Mouse (Mus musculus) midbrain, embryonic 15.5 days (tissue): ENCODE results near the gene Mrpl36. TPM values are rescaled to one million over a fixed set of nuclear protein-coding genes. Genes with fewer than 3 reads are reported as not detected.

Experiments
- ATAC-seq: fragments of 200-750 bp; cut with Nextera tagmentation; replicated peaks from 2 replicates; pipeline ENCODE4 v1.8.0; 2017; ENCODE audit warnings: moderate TSS enrichment
- H3K27ac ChIP-seq: fragments of 300-500 bp; sonication (generic); 2 replicates; pipeline ENCODE4 v1.5.1; 2015; ENCODE audit warnings: mild to moderate bottlenecking, inconsistent platforms
- H3K27me3 ChIP-seq: fragments of 300-500 bp; sonication (generic); replicated peaks from 2 replicates; pipeline ENCODE4 v1.6.1; 2015; ENCODE audit warnings: inconsistent platforms
- H3K36me3 ChIP-seq: fragments of 300-500 bp; sonication (generic); replicated peaks from 2 replicates; pipeline ENCODE4 v1.6.1; 2015; ENCODE audit warnings: inconsistent platforms
- H3K4me1 ChIP-seq: fragments of 300-500 bp; sonication (generic); 2 replicates; pipeline ENCODE4 v1.6.1; 2015; ENCODE audit warnings: inconsistent platforms
- H3K4me2 ChIP-seq: fragments of 300-500 bp; sonication (generic); 2 replicates; pipeline ENCODE4 v1.6.1; 2015; ENCODE audit warnings: inconsistent platforms, mild to moderate bottlenecking, moderate library complexity
- H3K4me3 ChIP-seq: fragments of 300-500 bp; sonication (generic); 2 replicates; pipeline ENCODE4 v1.5.1; 2015; ENCODE audit warnings: mild to moderate bottlenecking, inconsistent platforms
- H3K9ac ChIP-seq: fragments of 300-500 bp; sonication (generic); 2 replicates; pipeline ENCODE4 v1.6.1; 2015; ENCODE audit warnings: mild to moderate bottlenecking, inconsistent platforms
- H3K9me3 ChIP-seq: fragments of 300-500 bp; sonication (generic); 2 replicates; pipeline ENCODE4 v1.6.1; 2016; ENCODE audit warnings: inconsistent platforms
- WGBS: fragments of 180-500 bp; shearing (Covaris S2); methylation state at CpG from one replicate; pipeline ENCODE4 v1.1.7; 2015; ENCODE audit warnings: mixed read lengths; 5-methylcytosine and 5-hydroxymethylcytosine counted together
- polyA plus RNA-seq: library from polyadenylated mRNA; unstranded; fragments of >200 nt; fragmentation: Nextera tagmentation; extraction: Ambion mirVana; gene quantifications from 2 replicates; pipeline ENCODE4 v1.2.1, GENCODE M21; 2015

Mrpl36 gene
- 74.3 and 78.9 TPM in 2 replicates for polyA plus RNA-seq

- Histone ChIP-seq H3K27ac (peak within 1 kb of the TSS; percentile 79), H3K4me2 (peak within 1 kb of the TSS; percentile 80), H3K9me3 (no peaks in the 10 kb centered on the region), H3K4me3 (peak within 1 kb of the TSS; percentile 89), H3K4me1 (peaks cover 30% of the 10 kb centered on the region), H3K9ac (peak within 1 kb of the TSS; percentile 70), H3K36me3 (no peaks in the 10 kb centered on the region), H3K27me3 (no peaks in the 10 kb centered on the region)
- 2% methylated on average over 45 of the region's 45 CpGs for WGBS
- ATAC-seq, result peak; percentile 82
Measured at GRCm38 (mm10) chr13:73327827-73328698, at the start of gene Mrpl36, which contains the start of gene Ndufs6. TSS of gene Mrpl36 (plus strand) at chr13:73328513. TSS of gene Ndufs6 (minus strand) at chr13:73328542.

- WGBS, result 97% methylated on average over 1 of the region's 1 CpGs
- Histone ChIP-seq H3K4me2 (no peak overlapping the region), H3K27ac (no peak overlapping the region), H3K36me3 (no peaks in the 10 kb centered on the region), H3K9ac (no peak overlapping the region), H3K9me3 (no peaks in the 10 kb centered on the region), H3K27me3 (peaks cover 18% of the 10 kb centered on the region), H3K4me3 (no peak overlapping the region), H3K4me1 (no peaks in the 10 kb centered on the region)
- ATAC-seq, result no peak
Measured at GRCm38 (mm10) chr13:73279196-73279595, 49.1 kb upstream of the Mrpl36 start.

GRCm38 (mm10) chr13:73282407-73282806 lies 45.9 kb upstream of the Mrpl36 start:
- H3K27me3 ChIP-seq, result peaks cover 5% of the 10 kb centered on the region; the same call in 1 of the 2 replicates
- H3K9ac ChIP-seq, result no peak overlapping the region
- ATAC-seq, result no peak
- H3K4me2 ChIP-seq, result no peak overlapping the region
- H3K9me3 ChIP-seq, result no peaks in the 10 kb centered on the region
- WGBS, result 84% methylated on average over 2 of the region's 2 CpGs
- H3K4me1 ChIP-seq, result no peaks in the 10 kb centered on the region
- no peaks in the 10 kb centered on the region for H3K36me3 ChIP-seq
- no peak overlapping the region for H3K27ac ChIP-seq
- H3K4me3 ChIP-seq, result no peak overlapping the region

GRCm38 (mm10) chr13:73283534-73283933 lies 44.8 kb upstream of the Mrpl36 start:
- no peaks in the 10 kb centered on the region for H3K9me3 ChIP-seq
- ATAC-seq, result no peak
- no peak overlapping the region for H3K4me3 ChIP-seq
- no peaks in the 10 kb centered on the region for H3K4me1 ChIP-seq
- H3K36me3 ChIP-seq, result no peaks in the 10 kb centered on the region
- no peak overlapping the region for H3K4me2 ChIP-seq
- H3K27ac ChIP-seq, result no peak overlapping the region
- WGBS, result 94% methylated on average over 1 of the region's 1 CpGs
- no peak overlapping the region for H3K9ac ChIP-seq
- H3K27me3 ChIP-seq, result peaks cover 3% of the 10 kb centered on the region; the same call in 1 of the 2 replicates

GRCm38 (mm10) chr13:73290206-73290605 lies 38.1 kb upstream of the Mrpl36 start:
- no peak for ATAC-seq
- Histone ChIP-seq H3K36me3 (no peaks in the 10 kb centered on the region), H3K27me3 (no peaks in the 10 kb centered on the region), H3K9ac (no peak overlapping the region), H3K4me1 (no peaks in the 10 kb centered on the region), H3K9me3 (no peaks in the 10 kb centered on the region), H3K4me2 (no peak overlapping the region), H3K4me3 (no peak overlapping the region), H3K27ac (no peak overlapping the region)
- 92% methylated on average over 6 of the region's 6 CpGs for WGBS

GRCm38 (mm10) chr13:73291102-73291501 lies 37.2 kb upstream of the Mrpl36 start:
- no peaks in the 10 kb centered on the region for H3K9me3 ChIP-seq
- no peak overlapping the region for H3K4me3 ChIP-seq
- no peak overlapping the region for H3K9ac ChIP-seq
- 42% methylated on average over 2 of the region's 2 CpGs for whole genome bisulfite sequencing
- H3K27ac ChIP-seq, result no peak overlapping the region
- H3K4me2 ChIP-seq, result no peak overlapping the region
- ATAC-seq, result no peak
- H3K27me3 ChIP-seq, result no peaks in the 10 kb centered on the region
- no peaks in the 10 kb centered on the region for H3K4me1 ChIP-seq
- H3K36me3 ChIP-seq, result no peaks in the 10 kb centered on the region

- no peak for ATAC-seq
- Histone ChIP-seq H3K27ac (no peak overlapping the region), H3K9me3 (no peaks in the 10 kb centered on the region), H3K4me3 (no peak overlapping the region), H3K36me3 (no peaks in the 10 kb centered on the region), H3K9ac (no peak overlapping the region), H3K4me1 (no peaks in the 10 kb centered on the region), H3K27me3 (no peaks in the 10 kb centered on the region), H3K4me2 (no peak overlapping the region)
- 65% methylated on average over 4 of the region's 4 CpGs for WGBS
Measured at GRCm38 (mm10) chr13:73298717-73299116, 29.6 kb upstream of the Mrpl36 start.

- WGBS, result 78% methylated on average over 5 of the region's 5 CpGs
- Histone ChIP-seq H3K9me3 (no peaks in the 10 kb centered on the region), H3K4me1 (no peaks in the 10 kb centered on the region), H3K36me3 (no peaks in the 10 kb centered on the region), H3K27me3 (no peaks in the 10 kb centered on the region), H3K4me2 (no peak overlapping the region), H3K4me3 (no peak overlapping the region), H3K27ac (no peak overlapping the region), H3K9ac (no peak overlapping the region)
- no peak for ATAC-seq
Measured at GRCm38 (mm10) chr13:73299322-73299721, 29.0 kb upstream of the Mrpl36 start.

- Histone ChIP-seq H3K4me3 (no peak overlapping the region), H3K9me3 (no peaks in the 10 kb centered on the region), H3K27ac (no peak overlapping the region), H3K4me2 (no peak overlapping the region), H3K4me1 (peaks cover 12% of the 10 kb centered on the region), H3K9ac (no peak overlapping the region), H3K36me3 (no peaks in the 10 kb centered on the region), H3K27me3 (peaks cover 3% of the 10 kb centered on the region)
- no peak for ATAC-seq
- WGBS, result 49% methylated on average over 6 of the region's 6 CpGs
Measured at GRCm38 (mm10) chr13:73304729-73305128, 23.6 kb upstream of the Mrpl36 start.

GRCm38 (mm10) chr13:73305398-73306084 lies 22.8 kb upstream of the Mrpl36 start:
- Histone ChIP-seq H3K4me3 (no peak overlapping the region), H3K36me3 (no peaks in the 10 kb centered on the region), H3K27me3 (peaks cover 3% of the 10 kb centered on the region), H3K9me3 (no peaks in the 10 kb centered on the region), H3K4me1 (peaks cover 12% of the 10 kb centered on the region), H3K9ac (no peak overlapping the region), H3K4me2 (no peak overlapping the region), H3K27ac (no peak overlapping the region)
- 14% methylated on average over 8 of the region's 8 CpGs for WGBS
- ATAC-seq, result peak; percentile 31; the same call in 1 of the 2 replicates

- 30% methylated on average over 4 of the region's 4 CpGs for WGBS
- no peaks in the 10 kb centered on the region for H3K36me3 ChIP-seq
- H3K4me3 ChIP-seq, result no peak overlapping the region
- H3K9ac ChIP-seq, result no peak overlapping the region
- H3K9me3 ChIP-seq, result no peaks in the 10 kb centered on the region
- no peak overlapping the region for H3K4me2 ChIP-seq
- H3K4me1 ChIP-seq, result peaks cover 12% of the 10 kb centered on the region
- no peak overlapping the region for H3K27ac ChIP-seq
- ATAC-seq, result 0 out of 2 replicates have a peak, but pooled peaks have one; percentile 34
- H3K27me3 ChIP-seq, result peaks cover 3% of the 10 kb centered on the region
Measured at GRCm38 (mm10) chr13:73306085-73306410, 22.3 kb upstream of the Mrpl36 start.

GRCm38 (mm10) chr13:73306430-73306829 lies 21.9 kb upstream of the Mrpl36 start:
- no peak overlapping the region for H3K27ac ChIP-seq
- no peak overlapping the region for H3K4me3 ChIP-seq
- no peaks in the 10 kb centered on the region for H3K9me3 ChIP-seq
- H3K27me3 ChIP-seq, result peaks cover 3% of the 10 kb centered on the region
- no peak overlapping the region for H3K9ac ChIP-seq
- H3K36me3 ChIP-seq, result no peaks in the 10 kb centered on the region
- 32% methylated on average over 4 of the region's 4 CpGs for WGBS
- ATAC-seq, result no peak
- H3K4me2 ChIP-seq, result no peak overlapping the region
- H3K4me1 ChIP-seq, result peaks cover 12% of the 10 kb centered on the region
